Mouse (Mus musculus) neural tube, embryonic 15.5 days (tissue): ENCODE data around the gene Prkar1b. TPM values are rescaled to one million over a fixed set of nuclear protein-coding genes. Genes with fewer than 3 reads are reported as not detected.

Experiments used
- ATAC-seq: fragments of 200-750 bp; cut with Nextera tagmentation; 2 replicates; pipeline ENCODE4 v1.8.0; 2017; ENCODE audit warnings: mild to moderate bottlenecking, moderate TSS enrichment, moderate library complexity; ENCODE audit not compliant: low FRiP score
- H3K27ac ChIP-seq: fragments of 300-500 bp; sonication (generic); replicated peaks from 2 replicates; pipeline ENCODE4 v1.5.1; 2015; ENCODE audit warnings: mild to moderate bottlenecking, inconsistent platforms
- H3K27me3 ChIP-seq: fragments of 300-500 bp; sonication (generic); replicated peaks from 2 replicates; pipeline ENCODE4 v1.6.1; 2015; ENCODE audit warnings: inconsistent platforms
- H3K36me3 ChIP-seq: fragments of 300-500 bp; sonication (generic); 2 replicates; pipeline ENCODE4 v1.6.1; 2015; ENCODE audit warnings: inconsistent platforms
- H3K4me1 ChIP-seq: fragments of 300-500 bp; sonication (generic); 2 replicates; pipeline ENCODE4 v1.6.1; 2015; ENCODE audit warnings: inconsistent platforms
- H3K4me2 ChIP-seq: fragments of 300-500 bp; sonication (generic); 2 replicates; pipeline ENCODE4 v1.6.1; 2015; ENCODE audit warnings: inconsistent platforms, mild to moderate bottlenecking, moderate library complexity
- H3K4me3 ChIP-seq: fragments of 300-500 bp; sonication (generic); replicated peaks from 2 replicates; pipeline ENCODE4 v1.5.1; 2015; ENCODE audit warnings: mild to moderate bottlenecking, inconsistent platforms
- H3K9ac ChIP-seq: fragments of 300-500 bp; sonication (generic); replicated peaks from 2 replicates; pipeline ENCODE4 v1.6.1; 2015; ENCODE audit warnings: mild to moderate bottlenecking, inconsistent platforms
- H3K9me3 ChIP-seq: fragments of 300-500 bp; sonication (generic); replicated peaks from 2 replicates; pipeline ENCODE4 v1.6.1; 2016; ENCODE audit warnings: inconsistent platforms
- WGBS: fragments of 180-500 bp; shearing (Covaris S2); methylation state at CpG from one replicate; pipeline ENCODE4 v1.1.7; 2015; ENCODE audit warnings: mixed read lengths; 5-methylcytosine and 5-hydroxymethylcytosine counted together
- polyA plus RNA-seq: library from polyadenylated mRNA; unstranded; fragments of >200 nt; fragmentation: Nextera tagmentation; extraction: Ambion mirVana; gene quantifications from 2 replicates; pipeline ENCODE4 v1.2.1, GENCODE M21; 2015

Prkar1b gene
- polyA plus RNA-seq, 1 experiment from 2014 or later, result 321 TPM

GRCm38 (mm10) chr5:139098991-139099972 is 50.5 kb downstream of the Prkar1b start:
- H3K27ac ChIP-seq, result 0 out of 2 replicates have a peak overlapping the region, but pooled peaks have one; percentile 11
- no peak for ATAC-seq
- no peak overlapping the region for H3K9ac ChIP-seq
- no peaks in the 10 kb centered on the region for H3K27me3 ChIP-seq
- H3K9me3 ChIP-seq, result 0 out of 2 replicates have a peak, but pooled peaks cover 2% of the 10 kb centered on the region
- H3K4me2 ChIP-seq, result no peak overlapping the region
- H3K4me1 ChIP-seq, result peaks cover 13% of the 10 kb centered on the region
- no peak overlapping the region for H3K4me3 ChIP-seq
- WGBS, result 48% methylated on average over 12 of the region's 12 CpGs
- peaks cover 26% of the 10 kb centered on the region for H3K36me3 ChIP-seq

GRCm38 (mm10) chr5:139095297-139096110 is 54.3 kb downstream of the Prkar1b start:
- Histone ChIP-seq H3K4me3 (no peak overlapping the region), H3K4me1 (peaks cover 13% of the 10 kb centered on the region), H3K4me2 (no peak overlapping the region), H3K36me3 (peaks cover 17% of the 10 kb centered on the region; the same call in 1 of the 2 replicates), H3K27ac (no peak overlapping the region), H3K9me3 (0 out of 2 replicates have a peak, but pooled peaks cover 2% of the 10 kb centered on the region), H3K27me3 (no peaks in the 10 kb centered on the region), H3K9ac (no peak overlapping the region)
- WGBS, result 83% methylated on average over 8 of the region's 8 CpGs
- ATAC-seq, result no peak

GRCm38 (mm10) chr5:139093534-139093933 is 56.3 kb downstream of the Prkar1b start:
- Histone ChIP-seq H3K9me3 (0 out of 2 replicates have a peak, but pooled peaks cover 2% of the 10 kb centered on the region), H3K27ac (no peak overlapping the region), H3K9ac (no peak overlapping the region), H3K4me3 (no peak overlapping the region), H3K4me1 (peaks cover 7% of the 10 kb centered on the region), H3K27me3 (no peaks in the 10 kb centered on the region), H3K36me3 (peaks cover 17% of the 10 kb centered on the region; the same call in 1 of the 2 replicates), H3K4me2 (no peak overlapping the region)
- WGBS, result 77% methylated on average over 4 of the region's 4 CpGs
- ATAC-seq, result no peak

DNA sequence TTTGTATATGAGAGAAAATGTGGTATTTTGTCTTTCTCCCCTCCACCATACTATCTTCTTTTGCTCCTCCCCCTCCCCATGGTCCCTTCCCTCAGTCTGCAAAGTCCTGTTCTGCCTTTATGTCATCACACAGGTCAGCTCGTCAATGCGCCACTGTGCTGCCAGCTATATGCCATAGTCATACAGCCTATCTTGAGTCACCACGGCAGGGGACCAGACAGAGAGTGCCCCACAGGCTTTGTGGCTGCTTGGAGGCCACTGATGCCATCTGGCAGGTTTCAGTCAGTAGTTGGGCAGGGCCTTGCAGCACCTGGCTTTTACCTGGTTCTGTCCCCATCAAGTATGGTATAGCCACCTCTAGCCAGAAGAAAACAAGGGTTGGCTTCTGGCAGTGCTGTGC is 58.1 kb downstream of the Prkar1b start:
- no peak overlapping the region for H3K9ac ChIP-seq
- no peak overlapping the region for H3K4me3 ChIP-seq
- H3K4me1 ChIP-seq, result peaks cover 7% of the 10 kb centered on the region
- peaks cover 9% of the 10 kb centered on the region; the same call in 1 of the 2 replicates for H3K36me3 ChIP-seq
- no peaks in the 10 kb centered on the region for H3K27me3 ChIP-seq
- 83% methylated on average over 3 of the region's 3 CpGs for WGBS
- H3K4me2 ChIP-seq, result no peak overlapping the region
- ATAC-seq, result no peak
- no peaks in the 10 kb centered on the region for H3K9me3 ChIP-seq
- no peak overlapping the region for H3K27ac ChIP-seq

GRCm38 (mm10) chr5:139090162-139090561 is 59.6 kb downstream of the Prkar1b start:
- Histone ChIP-seq H3K27ac (no peak overlapping the region), H3K36me3 (peaks cover 15% of the 10 kb centered on the region; the same call in 1 of the 2 replicates), H3K9me3 (no peaks in the 10 kb centered on the region), H3K4me2 (no peak overlapping the region), H3K4me1 (peaks cover 7% of the 10 kb centered on the region), H3K27me3 (no peaks in the 10 kb centered on the region), H3K4me3 (no peak overlapping the region), H3K9ac (no peak overlapping the region)
- ATAC-seq, result no peak
- WGBS, result 79% methylated on average over 1 of the region's 1 CpGs

- peaks cover 15% of the 10 kb centered on the region for H3K4me1 ChIP-seq
- no peaks in the 10 kb centered on the region for H3K9me3 ChIP-seq
- ATAC-seq, result no peak
- 94% methylated on average over 5 of the region's 5 CpGs for WGBS
- no peak overlapping the region for H3K4me3 ChIP-seq
- no peak overlapping the region for H3K4me2 ChIP-seq
- no peak overlapping the region for H3K27ac ChIP-seq
- no peak overlapping the region for H3K9ac ChIP-seq
- H3K27me3 ChIP-seq, result no peaks in the 10 kb centered on the region
- peaks cover 12% of the 10 kb centered on the region; the same call in 1 of the 2 replicates for H3K36me3 ChIP-seq
Measured at GRCm38 (mm10) chr5:139088173-139088572, 61.6 kb downstream of the Prkar1b start.

- Histone ChIP-seq H3K4me2 (no peak overlapping the region), H3K4me3 (no peak overlapping the region), H3K27me3 (no peaks in the 10 kb centered on the region), H3K36me3 (peaks cover 12% of the 10 kb centered on the region; the same call in 1 of the 2 replicates), H3K4me1 (peaks cover 17% of the 10 kb centered on the region), H3K27ac (no peak overlapping the region), H3K9ac (no peak overlapping the region), H3K9me3 (no peaks in the 10 kb centered on the region)
- 77% methylated on average over 7 of the region's 7 CpGs for WGBS
- ATAC-seq, result no peak
Measured at GRCm38 (mm10) chr5:139084831-139085519, 64.8 kb downstream of the Prkar1b start.

- Histone ChIP-seq H3K4me3 (no peak overlapping the region), H3K9ac (no peak overlapping the region), H3K36me3 (peaks cover 12% of the 10 kb centered on the region; the same call in 1 of the 2 replicates), H3K9me3 (no peaks in the 10 kb centered on the region), H3K27ac (no peak overlapping the region), H3K4me2 (no peak overlapping the region), H3K27me3 (no peaks in the 10 kb centered on the region), H3K4me1 (peaks cover 12% of the 10 kb centered on the region)
- ATAC-seq, result no peak
- WGBS, result 77% methylated on average over 6 of the region's 6 CpGs
Measured at GRCm38 (mm10) chr5:139084302-139084701, 65.5 kb downstream of the Prkar1b start.

GRCm38 (mm10) chr5:139083841-139084240 is 66.0 kb downstream of the Prkar1b start:
- ATAC-seq, result no peak
- H3K9ac ChIP-seq, result no peak overlapping the region
- 84% methylated on average over 4 of the region's 4 CpGs for WGBS

GRCm38 (mm10) chr5:139081370-139081769 is 68.4 kb downstream of the Prkar1b start:
- Histone ChIP-seq H3K9me3 (no peaks in the 10 kb centered on the region), H3K4me1 (peaks cover 32% of the 10 kb centered on the region), H3K9ac (no peak overlapping the region), H3K4me2 (no peak overlapping the region), H3K27me3 (no peaks in the 10 kb centered on the region), H3K4me3 (no peak overlapping the region), H3K36me3 (peaks cover 12% of the 10 kb centered on the region; the same call in 1 of the 2 replicates), H3K27ac (no peak overlapping the region)
- ATAC-seq, result no peak
- 45% methylated on average over 6 of the region's 6 CpGs for WGBS

More at GRCm38 (mm10) chr5:139083841-139084240, 66.0 kb downstream of the Prkar1b start:
- H3K4me2 ChIP-seq, result no peak overlapping the region
- no peak overlapping the region for H3K4me3 ChIP-seq
- peaks cover 12% of the 10 kb centered on the region; the same call in 1 of the 2 replicates for H3K36me3 ChIP-seq
- H3K27ac ChIP-seq, result no peak overlapping the region
- H3K4me1 ChIP-seq, result peaks cover 12% of the 10 kb centered on the region
- H3K27me3 ChIP-seq, result no peaks in the 10 kb centered on the region
- H3K9me3 ChIP-seq, result no peaks in the 10 kb centered on the region

DNA sequence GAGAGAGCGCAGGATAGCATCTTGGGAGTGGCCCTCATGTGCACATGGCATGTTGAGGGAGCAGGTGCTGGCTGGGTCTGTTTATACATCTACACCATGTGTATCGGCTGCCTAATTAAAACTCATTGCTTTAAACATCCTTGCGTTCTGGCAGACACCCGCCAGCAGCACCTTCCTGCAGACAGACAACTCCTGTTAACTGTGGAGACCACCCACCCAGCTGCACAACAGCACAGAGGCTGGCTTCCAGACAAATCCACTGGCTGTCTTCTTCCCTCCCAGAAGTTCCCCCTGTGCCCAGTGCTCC is 71.7 kb downstream of the Prkar1b start:
- WGBS, result 20% methylated on average over 4 of the region's 4 CpGs
- Histone ChIP-seq H3K27me3 (no peaks in the 10 kb centered on the region), H3K9me3 (no peaks in the 10 kb centered on the region), H3K4me3 (no peak overlapping the region), H3K27ac (no peak overlapping the region), H3K9ac (no peak overlapping the region), H3K36me3 (no peaks in the 10 kb centered on the region), H3K4me2 (no peak overlapping the region), H3K4me1 (peaks cover 38% of the 10 kb centered on the region)
- ATAC-seq, result no peak
